Mouse (Mus musculus): Measurements from ENCODE around the gene Olfr1395.

The Olfr1395 gene

DNA sequence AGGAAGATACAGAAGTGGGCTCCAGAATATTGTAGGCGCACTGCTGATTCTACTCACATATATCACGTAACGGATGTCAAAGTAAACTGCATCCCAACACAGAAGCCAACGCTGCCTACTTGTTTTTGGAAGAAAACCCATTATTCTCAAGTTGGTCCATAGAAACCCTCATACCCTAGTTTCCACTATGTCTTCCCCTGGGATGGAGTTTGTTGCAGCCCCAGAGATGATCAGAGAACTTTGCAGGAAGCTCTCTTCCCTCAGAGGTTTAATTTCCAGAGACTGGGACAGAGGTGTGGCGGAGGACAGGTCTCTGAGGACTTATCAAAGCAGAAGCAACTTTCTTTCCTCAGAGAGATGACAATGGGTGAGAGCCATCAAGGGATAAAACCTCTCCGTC is at the start of gene Olfr1395:
TSS of gene Olfr1395 (plus strand) at position 301 of the 400 bp plus-strand sequence.
- DNase-seq (ENCODE audit: low spot score in 2 of 2): no peak

DNA sequence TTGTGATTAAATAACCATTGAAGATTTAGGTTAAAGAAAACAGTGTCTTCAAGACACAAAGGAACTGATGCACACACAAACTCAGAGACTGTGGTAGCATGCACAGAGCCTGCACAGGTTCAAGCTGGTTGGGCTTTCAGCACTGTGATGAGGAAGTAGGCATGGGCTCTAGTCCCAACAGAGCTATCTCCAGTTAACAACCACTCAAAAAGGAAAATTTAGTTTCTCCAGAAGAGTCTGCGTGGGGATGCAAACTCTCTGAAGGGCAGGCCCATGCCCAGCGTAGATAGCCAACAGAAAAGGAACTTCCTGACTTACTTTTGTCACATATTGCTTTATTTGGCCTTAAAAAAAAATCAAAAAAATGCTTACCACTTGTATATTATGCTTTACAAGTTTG is 49.3 kb upstream of the Olfr1395 start:
- no peak for DNase-seq (ENCODE audit: low spot score in 2 of 2)

DNA sequence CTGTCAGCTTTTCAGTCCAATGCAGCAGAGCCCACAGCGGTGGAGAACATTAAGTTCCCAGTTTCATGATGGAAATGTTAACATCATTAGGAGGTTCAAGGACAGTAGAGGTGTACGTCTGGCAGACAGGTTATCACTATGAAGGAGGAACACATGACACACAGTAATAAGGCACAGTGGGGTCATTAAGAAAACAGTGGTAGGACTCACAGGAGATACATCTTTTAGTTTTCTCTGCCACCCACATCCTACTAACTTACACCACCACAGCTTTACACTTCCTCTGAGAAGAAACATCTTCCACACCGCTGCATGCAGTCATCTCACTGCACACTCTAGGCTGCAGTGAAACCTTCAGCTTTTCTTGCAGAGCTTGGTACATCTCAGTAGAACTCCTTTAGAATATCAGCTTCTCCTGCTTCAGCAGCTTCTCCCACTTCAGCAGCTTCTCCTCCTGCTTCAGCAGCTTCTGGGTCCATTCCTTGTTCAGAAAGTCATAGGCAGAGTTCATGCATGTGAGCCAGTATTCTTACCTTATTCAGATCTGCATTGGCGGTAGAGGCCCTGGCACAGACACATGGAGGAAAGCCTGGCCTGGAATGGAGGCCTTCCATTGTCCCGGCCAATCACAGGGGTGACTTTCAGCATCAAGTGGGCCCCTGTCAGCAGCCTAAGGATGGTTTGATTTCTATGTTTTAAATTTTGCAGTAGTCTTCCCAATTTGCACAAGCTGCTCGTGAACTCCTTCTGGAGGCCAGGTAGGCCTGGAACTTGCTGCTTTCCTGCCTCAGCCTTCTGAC is 48.0 kb upstream of the Olfr1395 start:
- no peak for DNase-seq (ENCODE audit: low spot score in 2 of 2)

DNA sequence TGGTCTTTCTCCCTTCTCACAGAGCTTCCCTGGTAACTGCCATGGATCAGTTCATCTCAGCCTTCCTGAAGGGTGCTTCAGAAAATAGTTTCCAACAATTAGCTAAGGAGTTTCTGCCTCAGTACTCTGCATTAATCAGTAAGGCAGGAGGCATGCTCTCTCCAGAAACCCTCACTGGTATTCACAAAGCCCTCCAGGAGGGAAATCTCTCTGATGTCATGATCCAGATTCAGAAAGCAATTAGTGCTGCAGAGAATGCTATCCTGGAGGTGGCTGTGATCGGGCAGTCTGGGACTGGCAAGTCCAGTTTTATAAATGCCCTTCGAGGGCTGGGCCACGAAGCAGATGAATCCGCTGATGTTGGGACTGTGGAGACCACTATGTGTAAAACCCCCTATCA is 46.7 kb upstream of the Olfr1395 start:
- DNase-seq (ENCODE audit: low spot score in 2 of 2): no peak

DNA sequence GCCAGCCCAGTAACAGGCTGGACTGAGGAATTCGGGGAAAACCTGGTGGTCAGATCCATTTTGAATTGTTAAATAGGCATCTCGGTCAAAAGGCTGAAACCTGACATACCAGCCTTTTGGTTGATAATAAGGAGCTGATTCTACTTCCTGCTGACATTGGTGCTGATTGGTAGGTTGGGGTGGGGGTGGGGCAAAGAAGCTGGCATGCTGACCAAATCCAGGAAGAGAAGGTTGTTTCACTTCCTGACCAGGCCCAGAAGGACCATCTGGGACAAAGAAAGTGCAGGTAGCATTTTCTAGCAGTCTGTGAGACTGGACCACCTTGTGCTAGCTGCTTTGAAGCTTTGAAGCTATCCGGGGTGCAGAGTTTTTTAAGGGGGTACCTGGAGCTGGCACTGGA is 41.7 kb upstream of the Olfr1395 start:
- DNase-seq (ENCODE audit: low spot score in 2 of 2): no peak

DNA sequence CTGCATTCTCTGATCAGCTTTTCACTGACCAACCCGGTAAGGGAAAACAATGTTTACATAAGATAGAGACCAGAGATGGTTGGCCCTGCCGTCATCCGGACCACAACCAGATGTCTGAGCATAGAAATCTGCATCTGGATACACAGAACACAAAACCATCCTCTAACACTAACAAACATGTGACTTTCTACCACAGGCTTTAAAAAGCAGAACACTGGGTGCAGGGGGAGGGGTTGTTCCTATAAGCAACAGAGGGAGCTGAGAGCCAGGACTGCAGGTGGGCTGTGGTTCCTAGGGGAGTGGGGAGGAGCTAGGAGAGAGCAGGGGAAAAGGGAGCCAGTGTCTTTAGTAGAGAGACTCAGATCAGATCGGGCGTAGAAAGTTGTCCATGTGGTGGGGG is 40.6 kb upstream of the Olfr1395 start:
- no peak for DNase-seq (ENCODE audit: low spot score in 2 of 2)

DNA sequence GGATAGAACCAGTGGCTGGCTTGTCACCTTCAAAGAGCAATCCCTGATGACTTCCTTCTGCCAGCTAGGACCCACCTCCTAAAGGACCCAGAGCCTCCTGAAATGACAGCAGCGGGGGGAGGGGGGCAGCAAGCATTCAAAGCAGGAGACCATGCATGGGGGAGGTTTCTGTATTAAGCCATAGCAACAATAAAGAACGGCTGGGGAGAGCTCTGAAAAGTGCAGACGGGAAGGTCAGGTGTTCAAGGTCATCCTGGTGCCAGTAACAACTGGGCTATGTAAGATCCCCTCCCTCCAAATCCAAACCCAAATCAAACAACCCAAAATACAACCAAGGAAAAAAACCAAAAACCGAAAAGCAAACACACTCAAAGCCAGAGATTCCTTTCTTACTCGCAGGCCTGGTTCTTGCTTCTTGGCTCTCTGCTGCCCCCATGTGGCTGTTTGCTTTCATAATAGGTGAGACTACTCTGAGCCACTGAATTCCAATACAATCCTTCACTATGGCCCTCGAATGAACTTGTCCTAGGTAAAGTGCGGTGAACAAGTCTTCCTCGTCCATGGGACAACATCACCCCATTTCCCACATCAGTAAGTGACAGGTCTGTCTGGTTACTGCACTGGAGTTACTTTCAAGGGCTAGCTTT is 38.9 kb upstream of the Olfr1395 start:
- DNase-seq (ENCODE audit: low spot score in 2 of 2): peak; percentile 60 to 69

DNA sequence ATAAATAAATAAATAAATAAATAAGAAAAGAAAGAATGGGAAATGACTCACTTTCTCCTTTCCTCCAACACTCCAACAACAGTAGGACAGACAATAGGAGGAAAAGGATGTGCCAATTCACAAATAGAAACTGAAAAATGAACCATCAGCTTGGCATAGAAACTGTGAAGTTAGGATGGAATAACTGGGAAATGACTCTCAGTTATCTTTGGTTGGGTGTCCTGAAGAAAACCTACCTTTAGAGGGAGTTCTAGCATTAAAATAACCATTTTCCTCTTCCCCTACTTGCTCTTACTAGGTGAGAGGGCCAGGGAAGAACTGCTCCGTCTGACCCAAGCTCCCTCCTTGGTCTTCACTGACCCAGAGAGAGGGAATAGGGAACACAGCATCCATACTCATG is 36.3 kb upstream of the Olfr1395 start:
- DNase-seq (ENCODE audit: low spot score in 2 of 2): no peak

DNA sequence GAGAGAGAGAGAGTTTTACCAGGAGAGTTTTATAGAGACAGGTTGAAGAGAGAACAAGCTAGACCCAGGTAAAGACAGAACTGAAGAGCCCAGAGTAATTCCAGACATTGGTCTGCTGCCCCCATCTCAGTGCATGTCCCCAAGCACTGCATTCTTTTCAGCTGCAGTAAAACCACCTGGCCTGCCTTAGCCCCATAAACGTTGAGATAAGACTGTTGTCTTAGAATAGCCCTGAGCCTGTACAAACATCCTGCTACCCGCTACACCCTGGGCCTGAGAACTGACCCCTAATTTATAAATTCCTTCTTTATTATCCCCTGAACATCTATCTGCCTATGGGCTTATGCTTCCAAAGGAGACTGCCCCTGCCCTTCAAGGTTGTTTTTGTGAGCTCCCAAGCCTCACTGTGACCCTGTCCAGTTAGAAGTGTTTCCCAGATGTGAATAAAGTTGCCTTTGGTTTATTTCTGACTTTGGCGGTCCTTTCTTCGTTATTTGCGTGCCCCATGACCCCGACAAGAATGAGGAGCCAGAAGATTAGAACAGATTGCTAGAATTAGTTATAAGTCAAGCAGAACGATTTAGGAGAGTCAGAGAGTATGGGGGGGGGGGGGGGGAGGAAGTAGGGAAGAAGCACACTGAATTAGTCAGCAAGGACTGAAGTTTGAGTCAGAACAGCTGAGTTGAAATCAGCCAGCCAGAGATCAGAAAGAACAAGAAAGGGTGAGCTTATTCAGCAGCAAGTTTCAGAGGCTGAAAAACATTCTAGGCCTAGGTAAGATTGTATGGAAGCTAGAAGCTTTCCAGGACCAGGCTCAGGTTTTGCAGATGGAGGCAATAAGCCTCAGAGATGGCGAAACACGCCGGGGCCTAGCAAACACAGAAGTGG is 34.2 kb upstream of the Olfr1395 start:
- DNase-seq (ENCODE audit: low spot score in 2 of 2): no peak

DNA sequence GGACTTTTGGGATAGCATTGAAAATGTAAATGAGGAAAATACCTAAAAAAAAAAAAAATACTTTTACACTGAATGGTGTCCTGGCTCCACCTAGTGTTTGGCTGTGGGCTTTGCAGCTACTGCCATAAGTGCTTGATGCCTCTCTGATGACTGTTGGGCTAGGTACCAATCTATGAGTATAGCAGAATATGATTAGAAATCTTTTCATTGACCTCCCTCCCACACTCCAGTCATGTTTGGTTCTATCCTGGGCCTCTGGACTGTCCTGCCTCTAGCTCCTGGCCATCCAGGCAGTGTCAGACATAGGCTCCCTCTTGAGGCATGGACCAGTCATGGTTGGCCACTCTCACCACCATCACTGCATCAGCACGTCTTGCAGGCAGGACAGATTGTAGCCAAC is 33.2 kb upstream of the Olfr1395 start:
- no peak for DNase-seq (ENCODE audit: low spot score in 2 of 2)

DNA sequence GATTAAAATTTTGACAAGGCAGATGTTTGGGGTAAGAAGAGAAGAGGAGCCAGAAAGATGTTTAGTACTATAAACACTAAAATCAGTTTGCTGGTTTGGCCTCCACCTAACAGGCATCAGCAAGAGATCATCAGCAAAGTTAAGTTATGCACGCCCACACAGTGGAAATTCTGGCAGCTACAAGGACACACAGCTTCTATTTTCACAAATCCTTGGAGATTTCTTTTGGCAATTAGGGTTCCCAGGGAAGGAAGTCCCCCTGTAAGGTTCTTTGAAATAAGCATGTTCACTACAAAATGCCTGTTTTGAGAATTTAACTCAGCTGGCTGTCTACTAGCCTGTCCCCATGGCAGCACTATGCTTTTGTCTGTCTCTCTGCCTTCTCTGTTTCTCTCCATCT is 31.1 kb upstream of the Olfr1395 start:
- no peak for DNase-seq (ENCODE audit: low spot score in 2 of 2)

DNA sequence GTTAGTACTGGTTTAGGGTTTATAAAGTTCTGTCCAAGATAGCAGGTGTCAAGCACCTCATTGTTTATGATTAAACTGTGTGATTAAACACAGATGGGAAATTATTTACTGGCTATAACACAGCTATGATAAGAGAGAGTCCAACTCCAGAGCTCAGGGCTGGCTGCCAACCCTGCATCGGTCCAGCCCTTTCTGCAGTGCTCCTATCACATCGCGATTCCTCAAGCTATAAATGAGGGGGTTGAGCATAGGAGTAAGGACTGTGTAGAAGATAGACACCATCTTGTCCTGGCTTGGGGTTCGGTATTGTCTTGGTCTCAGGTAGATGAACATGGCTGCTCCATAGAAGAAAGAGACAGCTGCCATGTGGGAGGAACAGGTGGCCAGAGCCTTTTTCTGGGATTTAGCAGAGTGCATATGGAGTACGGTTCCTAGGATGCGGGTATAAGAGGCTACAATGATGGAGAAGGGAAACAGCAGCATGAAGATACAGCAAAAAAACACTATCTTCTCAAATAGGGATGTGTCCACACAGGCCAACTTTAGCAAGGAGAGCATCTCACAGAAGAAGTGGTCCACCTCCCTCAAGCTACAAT is 29.4 kb upstream of the Olfr1395 start:
- DNase-seq (ENCODE audit: low spot score in 2 of 2): peak in 1 of 2 experiments; percentile 19

DNA sequence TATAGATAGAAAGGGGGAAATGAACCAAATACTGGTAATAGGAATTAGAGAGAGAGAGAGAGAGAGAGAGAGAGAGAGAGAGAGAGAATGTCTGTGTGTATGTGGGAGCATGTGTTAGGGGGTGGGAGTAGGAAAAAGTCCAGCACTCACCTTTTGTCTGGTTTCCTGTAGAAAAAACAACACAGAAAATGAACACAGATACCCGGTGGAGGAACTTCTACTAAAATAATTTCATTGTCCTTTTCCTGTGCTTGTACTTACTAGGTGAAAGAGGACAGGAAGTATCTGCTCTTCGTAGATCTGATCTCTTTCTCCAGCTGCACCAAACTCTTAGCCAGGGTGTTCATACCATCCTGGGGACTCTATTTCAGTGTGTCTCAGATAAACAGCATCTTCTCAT is 27.9 kb upstream of the Olfr1395 start:
- DNase-seq (ENCODE audit: low spot score in 2 of 2): no peak

DNA sequence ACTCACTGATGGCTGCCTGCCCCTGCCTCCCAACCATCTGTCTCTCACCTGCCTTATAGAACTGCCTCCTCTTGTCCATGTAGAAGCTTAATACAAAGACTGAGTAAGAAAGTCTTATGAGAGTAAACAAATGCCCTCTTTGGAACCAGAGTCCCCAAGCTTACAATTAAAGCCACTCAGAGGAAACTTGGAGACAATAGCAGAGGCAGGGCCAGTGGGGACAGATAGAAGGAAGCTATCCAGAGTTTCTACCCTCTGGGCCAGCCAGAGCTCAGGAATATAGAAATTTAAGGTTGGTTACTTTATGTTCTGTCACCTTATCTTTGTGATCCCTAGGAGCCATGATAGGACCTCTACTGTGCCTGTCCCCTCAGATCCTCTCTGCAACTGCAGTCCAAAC is 27.3 kb upstream of the Olfr1395 start, which contains the start of gene Olfr1396:
TSS of gene Olfr1396 (minus strand) at position 101 of the 400 bp plus-strand sequence.
- DNase-seq (ENCODE audit: low spot score in 2 of 2): no peak

DNA sequence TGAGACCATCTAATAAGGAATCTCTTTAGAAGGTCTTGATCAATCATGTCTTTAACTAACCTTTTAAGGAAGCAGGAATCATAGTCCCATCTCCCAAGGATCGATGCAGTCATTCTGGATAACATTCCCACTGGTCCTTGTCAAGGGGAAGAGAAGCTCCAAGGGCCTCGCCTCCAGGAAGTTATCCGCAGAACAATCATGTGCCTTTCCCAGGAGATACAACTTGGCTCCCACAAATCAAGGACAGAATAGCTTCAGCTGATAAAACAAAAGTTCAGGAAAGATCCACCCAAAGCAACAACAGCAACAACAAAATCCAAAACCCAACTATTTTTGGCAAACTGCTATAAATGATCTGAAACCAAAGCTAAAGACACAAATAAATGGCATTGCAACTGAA is 22.4 kb upstream of the Olfr1395 start:
- no peak for DNase-seq (ENCODE audit: low spot score in 2 of 2)

DNA sequence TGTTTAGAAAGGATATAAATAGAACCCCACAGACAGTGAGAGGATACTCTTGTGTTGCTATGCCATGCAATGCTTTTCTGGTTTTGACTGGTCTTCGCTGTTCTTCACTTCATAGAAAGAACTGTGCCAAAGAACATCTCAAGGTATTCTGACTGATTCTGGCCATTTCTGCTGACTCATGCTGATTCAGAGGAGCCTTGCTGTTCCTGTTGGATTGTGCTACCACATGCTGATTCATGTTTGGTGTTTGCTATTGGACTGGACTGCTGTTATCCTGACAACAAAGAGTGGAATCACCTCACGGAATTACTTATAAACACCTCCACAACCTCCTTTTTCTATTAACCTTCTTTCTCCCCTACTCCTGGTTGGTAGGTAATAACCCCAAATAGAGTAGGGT is 17.9 kb upstream of the Olfr1395 start:
- DNase-seq (ENCODE audit: low spot score in 2 of 2): no peak

DNA sequence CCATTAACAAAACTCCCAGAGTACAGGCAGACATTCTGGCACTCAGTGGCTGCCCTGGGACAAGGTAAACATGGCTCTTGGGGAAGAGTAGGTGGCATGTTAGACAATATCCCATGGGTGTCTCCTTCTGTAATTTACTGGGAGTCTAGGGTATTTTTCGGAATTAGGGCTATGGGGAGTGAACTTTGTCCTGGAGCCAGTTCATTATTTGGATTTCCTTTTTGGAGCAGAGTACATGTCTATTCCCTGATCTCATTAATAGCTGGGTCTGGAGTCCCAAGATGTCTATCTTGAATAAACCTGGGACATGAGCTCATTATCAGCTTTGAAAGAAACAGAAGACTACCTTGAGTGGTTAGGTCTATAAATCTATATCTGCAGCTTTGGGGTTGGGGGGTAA is 12.0 kb downstream of the Olfr1395 start, which contains the start of gene Olfr1394:
TSS of gene Olfr1394 (plus strand) at position 301 of the 400 bp plus-strand sequence.
- no peak for DNase-seq (ENCODE audit: low spot score in 2 of 2)

DNA sequence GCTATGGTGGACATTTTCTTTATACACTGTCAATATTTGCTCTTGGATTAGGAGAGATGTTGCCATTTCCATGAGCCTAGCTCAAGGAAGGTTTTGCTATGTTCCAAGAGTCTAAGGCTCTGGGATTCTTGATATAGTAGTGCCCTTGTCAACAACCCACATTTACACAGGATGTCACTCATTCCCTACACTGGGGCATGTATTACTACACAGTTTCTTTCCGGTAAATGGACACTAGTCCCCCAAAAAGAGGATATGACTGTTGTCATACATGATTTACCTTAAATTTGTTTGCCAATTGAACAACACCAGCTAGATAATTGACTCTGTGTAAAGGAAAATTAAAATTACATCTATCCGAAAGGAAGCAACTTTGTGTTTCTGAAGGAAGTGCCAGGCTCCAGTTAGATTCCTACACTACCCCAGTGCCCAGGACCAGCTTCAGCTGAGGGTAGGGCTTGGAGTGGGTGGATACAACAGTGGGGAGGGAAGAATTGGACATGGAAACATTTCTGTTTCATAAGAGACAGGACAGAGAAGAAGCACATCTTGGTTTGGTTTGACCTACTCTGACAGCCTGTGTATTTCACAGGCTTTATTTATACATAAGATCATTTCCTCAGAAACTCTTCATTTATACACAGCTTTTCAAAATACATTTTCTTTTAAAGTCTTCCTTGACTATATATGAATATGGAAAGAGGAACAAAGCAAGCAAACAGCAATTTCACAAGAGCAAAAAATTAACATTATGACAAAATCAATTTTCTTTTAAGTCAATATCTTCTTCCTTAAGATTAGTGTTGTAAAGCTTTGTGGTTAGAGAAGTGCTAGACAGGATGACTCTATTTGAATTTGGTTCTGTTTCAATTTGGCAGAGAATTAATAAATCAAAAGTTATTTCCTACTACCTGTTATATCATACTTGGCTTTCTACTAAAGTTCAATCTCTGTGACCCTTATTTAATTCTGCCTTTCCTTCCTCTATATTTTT is 15.0 kb downstream of the Olfr1395 start:
- DNase-seq (ENCODE audit: low spot score in 2 of 2): no peak

DNA sequence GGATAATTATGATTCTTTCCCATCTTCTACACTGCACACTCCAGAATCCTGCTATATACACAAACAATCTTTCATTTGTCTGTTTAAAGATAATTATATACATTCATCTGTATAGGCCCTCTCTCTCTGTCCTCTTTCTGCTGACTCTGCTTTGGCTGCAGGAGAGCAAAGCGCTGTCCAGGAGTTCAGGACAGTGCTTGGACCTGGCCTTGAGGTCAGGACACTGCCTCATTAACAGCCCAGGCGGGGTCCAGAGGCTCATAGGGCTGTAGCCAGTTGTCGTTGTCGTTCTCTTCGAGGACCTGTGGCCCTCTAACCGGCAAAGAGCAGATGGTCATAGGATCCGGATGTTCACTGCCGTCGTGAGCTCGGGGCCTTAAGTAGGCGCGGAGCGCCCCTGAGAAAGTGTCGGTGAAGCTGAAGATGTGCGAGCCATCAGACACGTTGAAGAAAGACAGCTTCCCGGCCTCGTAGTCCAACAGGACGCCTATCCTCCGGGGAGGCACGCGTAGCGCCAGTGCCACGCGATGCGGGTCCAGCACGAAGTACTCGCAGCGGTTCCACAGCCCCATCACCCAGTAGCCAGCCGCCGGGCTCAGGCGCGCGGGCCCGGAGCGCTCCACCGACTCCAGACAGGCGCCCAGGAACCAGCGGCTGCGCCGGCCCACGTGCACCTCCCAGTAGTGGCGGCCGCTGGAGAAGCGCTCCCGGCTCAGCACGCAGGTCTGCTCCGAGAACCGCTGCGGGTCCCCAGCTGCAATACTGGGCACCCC is 27.0 kb downstream of the Olfr1395 start:
- DNase-seq (ENCODE audit: low spot score in 2 of 2): no peak

DNA sequence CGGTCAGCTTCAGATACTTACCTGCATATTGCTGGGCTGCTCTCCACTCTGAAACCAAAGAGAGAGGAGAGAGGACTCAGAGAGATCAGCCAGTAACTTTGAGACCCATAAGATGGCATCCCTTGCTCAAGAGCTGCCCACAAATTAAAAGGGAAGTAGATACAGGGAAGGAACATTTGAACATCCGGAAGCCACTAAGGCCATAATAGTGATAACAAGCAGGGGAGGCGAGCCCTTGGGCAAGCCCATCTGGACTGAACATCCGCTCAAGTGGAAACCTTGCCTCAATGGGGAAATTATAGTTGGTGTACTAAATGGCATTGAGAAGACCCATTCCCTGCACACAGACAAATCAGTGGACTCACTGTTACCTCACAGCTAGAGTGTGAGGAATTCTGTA is 28.5 kb downstream of the Olfr1395 start:
- DNase-seq (ENCODE audit: low spot score in 2 of 2): no peak
